Mouse (Mus musculus) lung, postnatal 4 days (tissue): ENCODE measurements around the gene Eef1b2.
A peak's percentile ranks its signal among the peaks of the same experiment; 100 is the strongest.

Experiments
- DNase-seq, 2 experiments: peaks; one replicate each; pipeline ENCODE4 v3.0.0; 2021

The Eef1b2 gene

DNA sequence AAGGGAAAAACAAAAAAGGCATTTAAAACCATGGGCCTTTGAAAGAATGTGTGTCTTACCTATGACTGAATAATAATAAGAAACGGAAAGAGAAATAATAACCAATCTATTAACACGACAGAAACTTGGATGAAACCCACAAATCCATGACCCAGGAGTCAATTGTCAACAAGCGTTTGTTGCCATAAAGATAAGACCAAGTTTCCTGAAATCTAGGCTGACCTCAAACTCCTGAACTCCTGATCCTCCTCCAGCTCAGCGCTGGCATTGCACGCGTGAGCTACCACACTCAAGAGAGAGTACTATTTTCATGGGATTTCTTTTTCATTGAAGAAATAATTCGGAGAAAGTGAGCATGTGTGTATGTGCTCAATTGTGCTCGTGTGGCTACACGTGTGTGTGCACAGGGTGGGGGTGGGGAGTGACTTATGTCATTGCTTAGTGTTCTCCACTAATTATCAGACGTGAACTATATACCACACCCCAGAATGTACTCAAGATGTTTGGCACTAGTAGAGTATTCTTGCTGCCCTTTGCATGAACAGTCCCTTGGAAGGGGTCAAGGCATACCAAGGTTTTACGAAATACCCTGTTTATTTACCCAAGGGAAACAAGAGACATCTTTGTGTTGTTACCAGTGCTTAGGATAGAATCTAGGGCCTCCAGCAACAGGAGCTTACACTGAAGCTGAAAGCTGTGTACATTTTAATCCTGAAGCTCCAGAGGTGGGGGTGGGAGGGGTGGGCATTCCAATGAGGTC, 15.9 kb downstream of the Eef1b2 start:
- DNase-seq, result no peak

DNA sequence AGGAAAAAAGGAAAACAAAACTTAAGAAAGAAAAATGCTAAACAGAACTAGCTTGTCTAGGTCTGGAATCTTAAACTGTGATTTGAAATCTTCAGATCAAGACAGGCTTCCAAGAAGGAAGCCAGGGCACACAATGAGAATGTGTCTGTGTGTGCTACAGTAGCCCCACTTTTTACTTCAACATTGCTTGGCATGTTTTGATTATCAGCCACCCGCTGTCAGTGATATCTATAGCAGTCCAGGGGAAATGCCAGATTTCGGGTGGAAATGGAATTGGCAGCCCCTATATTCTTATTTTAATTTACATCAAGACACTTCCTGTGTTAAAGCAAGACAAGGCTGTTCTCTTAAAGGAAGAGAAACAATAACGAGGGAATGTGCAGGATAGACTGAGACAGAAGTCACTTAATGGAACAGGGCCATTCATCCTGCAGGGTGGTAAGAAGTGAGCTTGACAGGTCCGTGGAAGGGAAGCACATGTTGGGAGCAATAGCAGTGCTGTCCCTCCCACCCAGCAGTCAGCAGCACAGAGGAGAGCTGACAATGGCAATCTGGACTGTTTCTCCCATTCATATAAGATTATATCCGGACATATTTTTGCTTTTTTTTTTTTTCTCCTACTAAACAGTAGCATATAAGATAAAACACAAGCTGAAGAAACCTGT, 19.4 kb downstream of the Eef1b2 start:
- DNase-seq, result no peak

DNA sequence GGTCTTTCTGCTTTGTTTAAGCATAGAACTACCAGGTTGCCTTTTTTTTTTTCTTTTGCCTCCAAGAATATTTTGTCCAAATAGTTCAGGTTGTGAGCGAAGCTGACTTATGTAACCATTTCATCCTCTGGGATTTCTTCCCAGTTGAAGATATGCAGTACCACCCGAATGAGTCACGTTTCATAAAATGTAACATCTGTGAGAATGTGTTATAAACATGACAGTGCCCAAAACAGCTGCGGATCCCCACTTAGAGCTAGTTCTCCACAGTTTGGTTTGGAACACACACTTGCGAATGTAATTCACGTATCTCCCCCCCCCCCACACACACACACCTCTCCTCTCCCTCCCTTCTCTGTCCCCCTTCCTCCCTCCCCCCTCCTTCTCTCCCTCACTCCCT, 22.8 kb downstream of the Eef1b2 start:
- DNase-seq, result no peak

DNA sequence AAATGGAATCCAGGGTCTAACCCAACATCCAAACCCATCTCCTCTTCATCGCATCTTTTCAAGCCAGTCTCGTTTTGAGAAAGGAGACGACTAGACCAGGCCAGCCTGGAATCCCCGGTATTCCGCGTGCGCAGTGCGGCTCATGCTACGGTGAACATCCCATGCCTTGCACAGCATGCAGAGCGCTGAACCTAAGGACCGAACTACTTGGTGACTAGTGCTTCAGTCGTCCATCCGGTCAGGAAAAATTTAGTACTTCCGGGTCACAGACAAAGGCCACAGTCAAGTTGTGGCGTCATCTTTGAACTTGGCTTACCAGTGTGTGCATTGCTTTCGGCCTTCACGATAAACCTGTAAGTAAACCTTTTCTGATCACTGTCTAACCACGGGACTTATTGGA, 23.7 kb downstream of the Eef1b2 start:
- DNase-seq, result no peak

DNA sequence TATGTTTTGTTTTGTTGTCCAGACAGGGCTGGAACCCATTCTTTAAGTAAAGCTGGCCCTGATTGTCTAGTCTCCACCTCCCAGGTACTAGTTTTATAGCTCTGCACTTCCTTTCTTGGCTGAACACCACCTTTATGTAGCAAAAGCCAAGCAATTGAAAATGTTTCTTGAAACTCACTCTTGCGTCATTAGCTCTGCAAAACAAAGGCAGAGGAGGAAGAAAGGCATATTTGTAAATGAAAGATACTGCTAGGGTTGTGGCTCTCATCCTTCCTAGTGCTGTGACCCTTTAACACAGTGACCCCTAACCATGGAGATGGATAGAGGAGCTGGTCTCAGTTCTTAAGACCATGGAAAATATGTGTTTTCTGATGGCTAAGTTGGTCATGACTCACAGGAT, 25.0 kb downstream of the Eef1b2 start:
- DNase-seq, result no peak

DNA sequence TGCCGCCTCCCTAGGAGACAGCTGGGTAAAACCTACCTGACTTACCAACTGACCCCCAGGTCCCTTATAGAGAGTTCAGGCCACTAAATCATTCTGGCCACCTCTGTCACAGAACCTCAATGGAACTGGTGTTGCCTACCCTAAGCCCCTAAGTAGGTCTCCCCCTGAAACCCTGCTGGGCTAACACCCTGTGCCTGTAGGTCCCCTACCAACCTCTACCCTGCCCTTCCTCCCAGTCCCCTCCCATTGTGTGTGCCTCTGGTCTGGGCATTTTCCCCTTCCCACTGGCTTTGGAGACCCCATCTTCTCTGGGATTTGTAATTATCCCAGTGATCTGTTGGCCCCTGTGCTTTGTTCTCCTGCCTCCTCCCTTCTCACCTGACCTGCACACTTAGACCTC, 26.8 kb downstream of the Eef1b2 start:
- no peak for DNase-seq

DNA sequence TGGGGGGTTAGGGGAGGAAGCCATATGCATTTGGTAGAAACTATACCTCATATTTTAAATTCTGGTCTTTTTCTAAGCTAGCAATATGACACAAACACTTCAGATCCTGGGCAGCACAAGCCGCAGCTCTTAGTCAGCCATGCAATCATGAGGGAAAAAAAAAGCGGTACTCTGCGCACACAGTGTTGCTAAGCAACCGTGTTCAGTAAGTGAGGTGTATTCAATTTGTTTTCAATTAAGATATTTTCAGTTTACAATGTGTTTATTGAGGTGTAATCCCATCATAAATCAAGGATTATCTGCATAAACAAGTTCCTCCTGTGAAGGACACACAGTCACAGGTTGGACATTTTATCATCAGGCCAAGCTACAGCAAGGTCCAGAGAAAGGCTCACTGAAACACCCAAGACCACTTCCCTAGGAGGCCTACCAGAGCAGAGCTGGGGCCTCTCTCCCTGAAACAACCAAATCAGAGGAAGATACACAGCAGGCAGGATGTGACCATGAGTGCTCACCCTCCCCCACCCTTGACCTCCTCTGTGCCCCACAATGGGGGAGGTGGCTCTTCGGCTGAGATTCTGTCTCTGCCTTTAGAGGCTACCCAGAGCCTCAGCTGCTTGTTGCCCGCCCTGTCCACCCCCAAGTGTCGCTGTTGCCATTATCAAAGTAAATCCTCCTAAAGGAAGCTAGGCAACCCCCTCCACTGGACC, 27.5 kb downstream of the Eef1b2 start:
- DNase-seq, result peak in 1 of 2 experiments; percentile 8

DNA sequence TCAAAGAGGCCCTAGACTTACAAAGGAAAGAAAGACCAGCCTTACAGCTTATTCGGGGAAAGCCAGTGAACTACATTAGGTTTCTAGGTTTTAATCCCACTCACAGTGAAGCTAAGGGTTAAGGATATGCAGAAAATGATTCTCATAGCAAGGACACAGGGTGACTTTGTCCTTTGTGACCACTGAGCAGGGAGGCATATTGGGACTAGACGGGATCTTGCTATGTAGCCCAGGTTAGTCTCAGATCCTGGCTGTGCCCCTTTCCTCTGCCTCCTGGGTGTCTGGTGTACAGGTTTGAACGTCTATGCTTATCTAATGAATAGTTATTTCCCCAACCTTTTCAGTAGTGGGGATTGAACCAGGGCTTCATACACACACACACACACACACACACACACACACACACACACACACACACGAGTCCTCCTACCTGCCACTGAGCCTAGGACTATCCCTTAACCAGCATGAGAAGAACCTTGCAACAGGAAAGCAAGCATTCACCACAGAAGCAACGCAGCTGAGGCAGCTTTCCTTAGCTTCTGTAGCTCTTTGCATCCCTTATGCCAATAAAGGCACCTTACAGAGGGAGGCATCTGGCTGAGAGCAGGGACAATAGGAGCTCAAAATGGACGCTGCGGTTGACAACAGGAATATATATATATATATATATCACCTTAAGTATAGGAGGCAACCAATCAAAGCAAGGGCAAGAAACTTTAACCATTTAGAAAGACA, 28.2 kb downstream of the Eef1b2 start:
- DNase-seq, result no peak

DNA sequence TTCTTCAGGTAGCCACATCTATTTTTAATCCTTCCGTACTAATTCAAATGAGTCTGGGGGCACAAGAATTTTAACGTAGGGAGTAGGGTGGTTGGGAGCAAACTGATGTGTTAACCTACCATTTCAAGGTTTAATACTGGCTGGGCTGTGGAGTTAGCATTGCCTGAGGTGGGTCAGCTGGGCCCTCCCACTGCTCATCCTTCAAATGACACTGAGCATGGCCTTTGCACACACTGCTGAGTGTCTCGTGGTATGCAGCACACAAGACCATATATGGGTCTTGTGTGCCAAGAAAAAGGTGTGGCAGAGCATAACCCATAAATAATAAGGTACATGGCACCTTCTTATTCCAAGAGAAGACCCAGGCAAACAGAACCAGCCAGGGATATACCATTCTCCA, 31.0 kb downstream of the Eef1b2 start:
- DNase-seq, result no peak

DNA sequence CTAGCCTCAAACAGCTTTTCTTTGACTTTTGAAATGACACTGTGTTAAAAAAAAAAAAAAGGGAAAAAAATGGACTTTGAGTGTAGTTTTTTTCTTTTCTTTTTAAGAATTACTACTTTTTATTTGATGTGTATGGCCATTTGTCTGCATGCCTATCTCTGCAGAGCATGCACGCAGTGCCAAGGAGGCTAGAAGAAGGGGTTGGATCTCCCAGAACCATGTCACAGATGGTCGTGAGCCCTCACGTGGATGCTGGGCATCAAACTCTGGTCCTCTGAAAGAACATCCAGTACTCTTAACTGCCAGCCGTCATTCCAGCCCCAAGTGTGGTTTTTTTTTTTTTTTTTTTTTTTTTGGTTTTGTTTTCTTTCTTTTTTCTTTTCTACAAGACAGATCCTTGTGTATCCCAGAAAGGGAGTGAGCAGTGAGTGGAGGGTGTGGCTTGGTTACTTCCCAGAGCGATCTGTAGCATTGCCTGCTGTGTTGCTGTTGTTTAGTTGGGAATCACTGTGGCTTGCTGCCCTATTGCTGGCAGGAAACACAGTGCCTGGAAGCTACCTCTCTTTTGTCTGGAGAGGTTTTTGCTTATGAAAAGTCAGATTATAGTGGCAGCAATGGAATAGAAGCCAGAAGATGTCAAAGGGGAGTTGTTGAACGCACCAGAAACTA, 33.4 kb downstream of the Eef1b2 start:
- no peak for DNase-seq

DNA sequence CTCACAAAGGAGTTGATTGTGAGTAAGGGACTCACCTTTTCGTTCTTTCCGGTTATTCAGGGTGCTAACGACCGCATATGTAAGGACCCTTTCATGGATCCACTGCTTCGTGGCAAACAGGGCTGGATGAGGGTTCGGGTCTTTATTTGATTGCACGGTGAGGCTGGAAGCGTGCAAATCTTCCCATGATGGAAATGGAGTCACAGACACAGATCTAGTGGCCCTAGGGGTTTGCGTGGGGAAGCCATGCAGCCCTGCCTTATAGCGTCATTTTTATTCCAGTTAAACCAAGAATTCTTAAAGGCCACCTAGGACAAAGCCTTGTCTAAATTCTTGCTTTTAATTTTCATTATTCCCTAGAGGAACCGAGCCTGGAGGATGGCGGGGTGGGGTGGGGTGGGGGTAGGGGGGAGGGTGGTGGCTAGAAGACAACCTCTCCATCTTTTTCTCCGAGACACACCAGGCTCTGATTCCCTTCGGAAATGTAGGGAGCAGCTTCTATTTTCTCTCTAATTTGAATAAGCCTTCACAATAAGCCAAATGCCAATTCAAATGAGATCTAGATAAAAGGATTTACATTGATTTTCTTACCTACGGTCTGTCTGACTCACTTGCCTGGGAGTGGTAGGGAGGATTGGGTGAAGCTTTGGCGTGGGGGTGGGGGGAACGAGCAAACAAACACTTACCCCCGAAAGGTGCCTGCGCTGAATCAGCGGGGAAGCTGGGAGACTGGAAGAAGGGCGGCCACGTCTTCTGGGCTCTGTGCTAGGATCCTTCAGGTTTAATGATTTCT, 37.0 kb downstream of the Eef1b2 start:
- no peak for DNase-seq

DNA sequence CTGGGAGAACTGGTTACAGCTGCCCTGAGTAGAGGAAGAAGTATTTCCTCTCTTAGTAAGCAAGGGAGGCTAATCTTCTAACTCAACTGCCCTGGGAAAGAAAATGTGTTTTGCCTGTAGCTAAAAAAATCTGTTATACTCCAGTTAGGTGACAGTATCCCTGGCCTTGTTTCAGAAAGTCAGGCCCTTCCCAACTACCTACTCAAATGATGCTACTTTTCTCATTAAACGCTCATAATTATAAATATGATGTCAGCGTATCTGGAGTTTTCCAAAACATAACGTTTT, 37.6 kb downstream of the Eef1b2 start, which contains the start of gene Gpr1:
Gene Gpr1 (minus strand): TSS at position 273 of the 288 bp plus-strand sequence.
- DNase-seq, result no peak

DNA sequence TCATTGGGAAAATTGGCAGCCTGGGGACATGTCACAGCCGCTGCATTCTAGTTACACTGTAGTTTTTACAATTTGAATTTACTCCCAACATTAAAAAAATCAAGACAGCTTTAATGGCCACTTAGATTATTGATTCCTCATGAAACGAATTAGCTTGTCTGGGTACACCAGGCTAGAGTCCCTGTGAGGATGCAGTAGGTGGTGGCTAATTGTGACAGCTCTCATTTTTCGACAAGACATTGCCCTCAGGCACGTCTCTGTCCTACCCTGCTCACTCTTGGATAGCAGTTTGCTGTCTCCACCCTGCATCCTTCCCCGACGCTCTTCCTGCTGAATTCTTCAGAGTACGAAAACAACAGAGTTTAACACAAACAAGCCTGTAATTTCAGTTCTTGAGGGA, 38.0 kb downstream of the Eef1b2 start:
- no peak for DNase-seq

DNA sequence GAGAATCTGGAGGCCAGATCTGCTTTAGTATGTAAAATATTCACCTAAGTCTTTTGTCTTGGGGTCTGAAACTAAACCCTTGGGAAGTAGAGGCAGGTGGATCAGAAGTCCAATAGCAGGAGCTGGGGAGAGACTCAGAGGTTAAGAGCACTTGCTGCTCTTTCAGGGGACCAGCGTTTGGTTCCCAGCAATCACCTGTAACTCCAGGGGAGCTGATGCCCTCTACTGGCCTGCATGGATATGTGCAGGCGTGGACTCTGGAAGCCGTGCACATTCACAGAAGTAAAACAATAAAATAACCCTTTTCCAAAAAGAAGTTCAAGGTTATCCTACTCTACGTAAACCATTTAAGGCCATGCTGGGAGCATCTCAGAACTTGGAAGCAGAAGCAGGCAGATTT, 42.7 kb downstream of the Eef1b2 start:
- no peak for DNase-seq

DNA sequence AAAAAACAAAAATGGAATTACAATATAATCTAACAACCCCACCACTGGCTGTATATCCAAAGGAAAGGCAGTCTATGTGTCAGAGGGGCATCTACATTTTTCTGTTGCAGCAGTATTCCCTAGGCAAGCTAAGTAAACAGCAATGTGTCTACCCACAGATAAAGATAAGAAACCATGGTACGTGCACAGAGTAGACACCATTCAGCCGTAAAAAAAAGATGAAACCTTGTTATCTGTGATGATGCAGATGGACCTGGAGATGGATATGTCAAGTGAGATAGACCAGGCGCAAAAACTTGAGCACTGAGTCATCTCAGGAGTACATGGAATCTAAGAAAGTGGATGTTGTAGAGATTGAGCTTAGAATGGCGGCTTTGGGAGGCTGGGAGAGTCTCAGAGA, 48.4 kb downstream of the Eef1b2 start:
- DNase-seq, result no peak

DNA sequence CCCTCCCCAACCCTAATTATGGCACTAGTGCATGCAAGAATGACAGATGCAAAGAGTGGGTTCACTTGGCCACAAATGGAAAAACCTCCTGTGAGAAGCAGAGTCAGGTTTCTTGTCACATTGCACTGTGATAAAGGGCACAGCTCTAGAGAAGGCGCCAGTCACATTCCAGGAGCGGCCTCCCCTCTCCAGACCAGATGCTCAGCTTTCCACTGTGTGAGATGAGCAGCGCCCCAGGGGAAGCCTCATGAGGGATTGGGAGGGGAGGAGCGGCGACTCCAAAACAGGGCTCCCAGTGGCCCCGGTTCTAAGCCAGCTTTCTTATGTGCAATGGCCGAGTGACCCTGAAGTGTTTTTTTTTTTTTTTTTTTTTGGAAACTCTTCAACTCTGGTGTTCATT, 49.3 kb downstream of the Eef1b2 start:
- no peak for DNase-seq

DNA sequence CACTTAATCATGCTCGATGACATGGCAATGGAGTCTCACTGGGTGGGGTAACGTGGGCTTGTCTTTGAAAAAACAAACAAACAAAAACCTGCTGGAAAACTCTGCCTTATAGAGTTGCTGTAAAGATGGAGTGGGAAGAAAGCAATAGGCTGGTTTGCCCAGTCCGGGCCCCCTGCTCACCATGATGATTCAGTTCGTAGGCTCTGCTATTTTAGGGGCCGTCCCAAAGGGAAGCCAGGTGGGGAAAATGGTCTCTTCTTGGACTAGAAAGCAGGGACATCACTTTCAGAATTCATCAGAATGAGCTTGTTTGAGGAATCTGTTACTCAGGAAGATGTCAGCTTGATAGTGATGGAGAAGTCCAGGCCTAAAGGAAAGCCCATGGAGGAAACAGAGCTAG, 50.6 kb downstream of the Eef1b2 start:
- DNase-seq, result no peak
